In genomic region chr1:79815446-79815845, GRCm38 (mm10) we compare ENCODE assay signal across 23 mouse cellular contexts. TPM values are rescaled to one million over a fixed set of nuclear protein-coding genes. Genes with fewer than 3 reads are reported as not detected.
A peak's percentile ranks its signal among the peaks of the same experiment; 100 is the strongest.
DNase-seq lines count a peak whose midpoint lies in the region; ATAC-seq and TF ChIP-seq lines count a peak whose summit lies in the region.
"Had no signal": no experiment of that assay in that cellular context is flagged by ENCODE, and none has a peak within 500 bp of the region (broad histone marks: within the 10 kb centered on the region; RNA-seq: fewer than 3 reads in every experiment).

No protein-coding gene starts in this region.

- no peak for TF ChIP-seq CTCF in kidney, adult 2 months (conservative IDR thresholded peaks at IDR 0.05; ENCODE audit: insufficient read depth, insufficient read length, low read depth, low read length)
- no peak for TF ChIP-seq CTCF in liver, adult 2 months (IDR thresholded peaks at IDR 0.05; ENCODE audit: low read depth, low read length)

- H3K36me3 ChIP-seq in kidney, adult 2 months (ENCODE audit: control insufficient read depth, insufficient read depth, low read length), result no peaks in the 10 kb centered on the region
- no peaks in the 10 kb centered on the region for H3K36me3 ChIP-seq in kidney, embryonic 14.5 days (ENCODE audit: control insufficient read depth, insufficient read depth, low read length)
- H3K36me3 ChIP-seq in liver, adult 2 months (ENCODE audit: control insufficient read depth, insufficient read depth, low read length), result no peaks in the 10 kb centered on the region
- H3K36me3 ChIP-seq: G1E had no signal

- no peak overlapping the region for H3K27ac ChIP-seq in kidney, adult 2 months (ENCODE audit: insufficient read depth, low read depth, low read length)
- no peak overlapping the region for H3K27ac ChIP-seq in kidney, embryonic 14.5 days (ENCODE audit: low read depth, low read length)
- no peak overlapping the region for H3K27ac ChIP-seq in liver, adult 2 months (replicated peaks; ENCODE audit: insufficient read depth, low read depth, low read length)

- no peaks in the 10 kb centered on the region for H3K79me2 ChIP-seq in liver, adult 2 months (ENCODE audit: control insufficient read depth, insufficient read depth, low read length)

- TF ChIP-seq POLR2A in kidney, adult 2 months (IDR thresholded peaks at IDR 0.05; ENCODE audit: low read depth, low read length), result no peak
- no peak for TF ChIP-seq POLR2A in liver, adult 2 months (IDR thresholded peaks at IDR 0.05; ENCODE audit: extremely low read depth, insufficient read depth, low read length)

- H3K4me1 ChIP-seq in kidney, adult 2 months (ENCODE audit: control insufficient read depth, insufficient read depth, low read length), result no peaks in the 10 kb centered on the region
- no peaks in the 10 kb centered on the region for H3K4me1 ChIP-seq in kidney, embryonic 14.5 days (ENCODE audit: control insufficient read depth, insufficient read depth, low read length)
- peaks cover 6% of the 10 kb centered on the region; the same call in 1 of the 2 replicates for H3K4me1 ChIP-seq in liver, adult 2 months (ENCODE audit: control insufficient read depth, insufficient read depth, low read length)

- no peaks in the 10 kb centered on the region for H3K27me3 ChIP-seq in kidney, adult 2 months (replicated peaks; ENCODE audit: control insufficient read depth, insufficient read depth, low read length)
- H3K27me3 ChIP-seq in kidney, embryonic 14.5 days (ENCODE audit: control insufficient read depth, insufficient read depth, low read length), result no peaks in the 10 kb centered on the region
- no peaks in the 10 kb centered on the region for H3K27me3 ChIP-seq in liver, adult 2 months (ENCODE audit: control insufficient read depth, insufficient read depth, low read length)
- H3K27me3 ChIP-seq: CH12.LX had no signal

- 76% methylated on average over 3 of the region's 3 CpGs for WGBS in kidney, adult 2 months
- 88% methylated on average over 3 of the region's 3 CpGs for WGBS in kidney, embryonic 14.5 days
- 68% methylated on average over 3 of the region's 3 CpGs for WGBS in liver, adult 2 months

- DNase-seq in kidney, adult 2 months, result peak; percentile 37
- no peak for DNase-seq in kidney, adult 11 months
- DNase-seq in kidney, adult 8-10 months, result peak; percentile 7 to 24
- DNase-seq in kidney, postnatal 25 days, result no peak
- DNase-seq in kidney, adult 9 months, result peak; percentile 52
- DNase-seq in liver, adult 2 months (ENCODE audit: extremely low read depth, low read depth, low spot score), result peak; percentile 55
- no peak for DNase-seq in liver
- DNase-seq: adrenal gland, adult 2 months; adrenal gland, adult 8-10 months; adrenal gland, postnatal 10 days; adrenal gland, postnatal 14 days; adrenal gland, postnatal 25 days; adrenal gland, postnatal 36 days; B cell, adult 2 months; cerebellum, adult 11 months; cerebellum, adult 11-12 months had no signal

- H3K4me3 ChIP-seq in kidney, adult 2 months (ENCODE audit: insufficient read depth, low read depth, low read length), result no peak overlapping the region
- H3K4me3 ChIP-seq in kidney, embryonic 14.5 days (ENCODE audit: low read length), result no peak overlapping the region
- no peak overlapping the region for H3K4me3 ChIP-seq in liver, adult 2 months (ENCODE audit: insufficient read depth, low read depth, low read length)

- H3K4me2 ChIP-seq in kidney, embryonic 14.5 days (replicated peaks; ENCODE audit: low read depth, low read length), result no peak overlapping the region

- ATAC-seq in kidney, embryonic 14.5 days (ENCODE audit: low FRiP score, low TSS enrichment), result no peak
- ATAC-seq: activated CD4-positive, CD25-positive, alpha-beta regulatory T cell, adult 4 months; CD4-positive, CD25-positive, alpha-beta regulatory T cell, adult 4 months; Patski had no signal

- no peaks in the 10 kb centered on the region for H3K9me3 ChIP-seq in kidney, embryonic 14.5 days (ENCODE audit: control insufficient read depth, low read length)
- H3K9me3 ChIP-seq: G1E had no signal

- H3K9ac ChIP-seq in kidney, embryonic 14.5 days (ENCODE audit: low read depth, low read length), result no peak overlapping the region
- no peak overlapping the region for H3K9ac ChIP-seq in liver, adult 2 months (ENCODE audit: low read depth, low read length)

RNA-seq across cellular contexts. Expression of gene Wdfy1, which starts 39.5 kb away (rescaled TPM):
- polyA plus RNA-seq in kidney, adult 2 months (2012; rRNA removed), result 46.4 and 46.9 TPM in 2 replicates
- 26.3 and 38.8 TPM in 2 replicates for polyA plus RNA-seq in kidney, embryonic 14.5 days (2014; fragmentation: Nextera tagmentation; extraction: Ambion mirVana)
- total RNA-seq in liver, adult 2 months (2014; rRNA removed), result 31.0 and 31.8 TPM in 2 replicates
- 17.3 and 19.8 TPM in 2 replicates for polyA plus RNA-seq in liver, adult 2 months (2012; rRNA removed)

RNA-seq across cellular contexts. Expression of gene Mrpl44, which starts 39.6 kb away (rescaled TPM):
- 16.0 and 21.4 TPM in 2 replicates for polyA plus RNA-seq in kidney, adult 2 months (2012; rRNA removed)
- 48.6 and 57.3 TPM in 2 replicates for polyA plus RNA-seq in kidney, embryonic 14.5 days (2014; fragmentation: Nextera tagmentation; extraction: Ambion mirVana)
- total RNA-seq in liver, adult 2 months (2014; rRNA removed), result 22.7 and 23.0 TPM in 2 replicates
- polyA plus RNA-seq in liver, adult 2 months (2012; rRNA removed), result 8.0 and 9.2 TPM in 2 replicates

RNA-seq across cellular contexts. Expression of gene Serpine2, which starts 45.5 kb away (rescaled TPM):
- polyA plus RNA-seq in kidney, adult 2 months (2012; rRNA removed), result 27.2 and 30.6 TPM in 2 replicates
- 108 and 136 TPM in 2 replicates for polyA plus RNA-seq in kidney, embryonic 14.5 days (2014; fragmentation: Nextera tagmentation; extraction: Ambion mirVana)
- total RNA-seq in liver, adult 2 months (2014; rRNA removed), result 1.8 and 2.1 TPM in 2 replicates
- 0.92 and 1.1 TPM in 2 replicates for polyA plus RNA-seq in liver, adult 2 months (2012; rRNA removed)
- total RNA-seq: MEL had no signal
- polyA plus RNA-seq: G1E had no signal

Comparison
In these comparisons a context has a peak if more than half of its experiments do, and no peak if none do; other contexts are left out.
1. DNase-seq: peak in kidney, adult 2 months (single experiment), kidney, adult 8-10 months (2 of 2), kidney, adult 9 months (single experiment) and liver, adult 2 months (single experiment); none in kidney, adult 11 months (single experiment), kidney, postnatal 25 days (0 of 2) and liver (single experiment).
2. RNA of gene Serpine2, which starts 45.5 kb away (polyA plus RNA-seq): 108 to 136 TPM in kidney, embryonic 14.5 days and 27.2 to 30.6 TPM in kidney, adult 2 months; 0.92 to 1.1 TPM in liver, adult 2 months; every median in the first group is over 10 times any median in the second.